Mouse (Mus musculus) hindbrain, embryonic 13.5 days (tissue): Measurements from ENCODE around the gene Brd1. TPM values are rescaled to one million over a fixed set of nuclear protein-coding genes. Genes with fewer than 3 reads are reported as not detected.
"Not testable (repeated sequence)": the region's sequence is repeated elsewhere in the genome, so short reads cannot be mapped to it uniquely, and the experiment has no call there.

Experiments used
- ATAC-seq: fragments of 200-750 bp; cut with Nextera tagmentation; 2 replicates; pipeline ENCODE4 v1.8.0; 2017; ENCODE audit warnings: moderate TSS enrichment; ENCODE audit not compliant: low FRiP score
- H3K27ac ChIP-seq: fragments of 300-500 bp; sonication (generic); 2 replicates; pipeline ENCODE4 v1.5.1; 2015; ENCODE audit warnings: inconsistent platforms, mild to moderate bottlenecking, moderate library complexity
- H3K27me3 ChIP-seq: fragments of 300-500 bp; sonication (generic); 2 replicates; pipeline ENCODE4 v1.6.1; 2015; ENCODE audit warnings: mild to moderate bottlenecking, inconsistent platforms
- H3K36me3 ChIP-seq: fragments of 300-500 bp; sonication (generic); 2 replicates; pipeline ENCODE4 v1.6.1; 2015; ENCODE audit warnings: mild to moderate bottlenecking, inconsistent platforms
- H3K4me1 ChIP-seq: fragments of 300-500 bp; sonication (generic); replicated peaks from 2 replicates; pipeline ENCODE4 v1.6.1; 2015; ENCODE audit warnings: inconsistent platforms
- H3K4me2 ChIP-seq: fragments of 300-500 bp; sonication (generic); 2 replicates; pipeline ENCODE4 v1.6.1; 2015; ENCODE audit warnings: inconsistent platforms, mild to moderate bottlenecking, moderate library complexity
- H3K4me3 ChIP-seq: fragments of 300-500 bp; sonication (generic); 2 replicates; pipeline ENCODE4 v1.5.1; 2015; ENCODE audit warnings: mild to moderate bottlenecking, inconsistent platforms
- H3K9ac ChIP-seq: fragments of 300-500 bp; sonication (generic); 2 replicates; pipeline ENCODE4 v1.6.1; 2015; ENCODE audit warnings: mild to moderate bottlenecking, inconsistent platforms
- H3K9me3 ChIP-seq: fragments of 300-500 bp; sonication (generic); 2 replicates; pipeline ENCODE4 v1.6.1; 2016; ENCODE audit warnings: inconsistent platforms
- WGBS: fragments of 180-500 bp; shearing (Covaris S2); methylation state at CpG from one replicate; pipeline ENCODE4 v1.1.7; 2015; 5-methylcytosine and 5-hydroxymethylcytosine counted together
- polyA plus RNA-seq: library from polyadenylated mRNA; unstranded; fragments of >200 nt; fragmentation: Nextera tagmentation; extraction: Ambion mirVana; gene quantifications from 2 replicates; pipeline ENCODE4 v1.2.1, GENCODE M21; 2015

Brd1 gene
- polyA plus RNA-seq, 1 experiment from 2014 or later, result 23.2 TPM

DNA sequence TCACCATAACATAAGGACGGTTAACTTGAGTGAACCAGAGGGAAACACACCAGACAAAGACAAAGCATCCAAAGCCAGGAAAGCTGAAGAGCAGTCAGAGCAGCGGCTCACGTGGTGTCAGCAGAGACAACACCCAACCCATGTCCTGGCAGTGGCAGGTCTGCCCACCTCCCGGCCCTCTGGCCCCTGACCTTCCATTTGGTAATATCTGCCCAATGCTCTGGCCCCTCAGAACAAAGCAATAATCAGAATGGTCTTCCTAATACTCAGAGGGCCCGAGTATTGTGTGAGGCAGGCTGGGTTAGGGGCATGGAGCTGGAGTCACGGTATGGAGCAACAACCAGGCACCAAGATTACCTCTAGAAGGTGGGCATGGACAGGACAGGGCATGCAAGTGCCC, 10.8 kb downstream of the Brd1 start:
- Histone ChIP-seq H3K9me3 (no peaks in the 10 kb centered on the region), H3K9ac (no peak overlapping the region), H3K4me3 (no peak overlapping the region), H3K36me3 (peaks cover 71% of the 10 kb centered on the region), H3K4me2 (no peak overlapping the region), H3K4me1 (peaks cover 35% of the 10 kb centered on the region), H3K27me3 (no peaks in the 10 kb centered on the region), H3K27ac (no peak overlapping the region)
- WGBS, result 92% methylated on average over 6 of the region's 6 CpGs
- no peak for ATAC-seq

DNA sequence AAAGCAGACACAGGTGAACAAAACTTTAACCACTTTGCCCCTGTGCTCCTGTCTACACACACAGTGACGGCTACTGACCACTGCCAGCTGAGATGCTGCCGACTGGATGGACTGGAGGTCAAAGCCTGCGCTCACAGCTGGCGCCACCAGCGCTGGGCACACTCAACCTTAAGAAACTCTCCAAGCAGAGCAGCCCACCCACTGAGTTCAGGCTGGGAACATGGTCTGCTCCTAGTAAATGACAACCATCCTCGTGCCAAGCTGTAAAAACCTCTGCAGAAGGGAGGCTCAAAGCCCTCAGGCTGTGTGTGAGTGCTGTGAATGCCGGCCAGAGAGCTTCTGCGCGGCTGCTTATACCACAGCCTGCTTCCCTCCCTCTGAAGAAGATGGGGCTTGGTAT, 16.8 kb downstream of the Brd1 start:
- H3K4me2 ChIP-seq, result no peak overlapping the region
- H3K9ac ChIP-seq, result no peak overlapping the region
- no peak for ATAC-seq
- H3K4me3 ChIP-seq, result no peak overlapping the region
- H3K27me3 ChIP-seq, result no peaks in the 10 kb centered on the region
- no peak overlapping the region for H3K27ac ChIP-seq
- H3K36me3 ChIP-seq, result peaks cover 79% of the 10 kb centered on the region
- 60% methylated on average over 9 of the region's 9 CpGs for WGBS
- no peaks in the 10 kb centered on the region for H3K9me3 ChIP-seq
- peaks cover 26% of the 10 kb centered on the region for H3K4me1 ChIP-seq

GRCm38 (mm10) chr15:88716350-88716749, 17.7 kb downstream of the Brd1 start:
- Histone ChIP-seq H3K4me1 (peaks cover 20% of the 10 kb centered on the region), H3K36me3 (peaks cover 82% of the 10 kb centered on the region), H3K9me3 (no peaks in the 10 kb centered on the region), H3K27me3 (no peaks in the 10 kb centered on the region), H3K4me3 (no peak overlapping the region), H3K27ac (no peak overlapping the region), H3K9ac (no peak overlapping the region), H3K4me2 (no peak overlapping the region)
- no peak for ATAC-seq

- no peak overlapping the region for H3K4me2 ChIP-seq
- H3K4me1 ChIP-seq, result peaks cover 17% of the 10 kb centered on the region
- no peak for ATAC-seq
- no peak overlapping the region for H3K9ac ChIP-seq
- no peak overlapping the region for H3K27ac ChIP-seq
- no peaks in the 10 kb centered on the region for H3K9me3 ChIP-seq
- H3K27me3 ChIP-seq, result no peaks in the 10 kb centered on the region
- peaks cover 90% of the 10 kb centered on the region for H3K36me3 ChIP-seq
- no peak overlapping the region for H3K4me3 ChIP-seq
- WGBS, result 90% methylated on average over 6 of the region's 6 CpGs
Observed at GRCm38 (mm10) chr15:88714021-88714589, 19.9 kb downstream of the Brd1 start.

DNA sequence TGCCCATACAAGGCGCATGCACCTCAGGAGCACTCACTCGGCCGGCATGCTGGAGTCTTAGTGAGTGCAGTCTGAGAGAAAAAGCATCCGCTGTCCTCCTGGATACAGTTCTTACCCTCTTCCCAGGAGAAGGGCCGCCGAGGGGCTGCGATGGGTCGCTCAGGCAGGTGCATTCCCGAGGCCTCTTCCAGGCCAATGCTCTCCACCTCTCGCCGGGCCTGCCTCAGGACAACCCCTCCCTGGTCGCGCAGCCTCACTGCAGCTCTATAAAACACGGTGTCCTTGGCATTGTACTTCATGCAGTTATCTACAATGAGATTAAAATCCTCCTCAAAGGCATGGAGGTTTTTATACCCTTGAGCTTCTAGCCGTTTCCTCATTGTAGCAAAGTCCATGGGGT, 21.5 kb downstream of the Brd1 start:
- H3K9me3 ChIP-seq, result no peaks in the 10 kb centered on the region
- H3K36me3 ChIP-seq, result peaks cover 93% of the 10 kb centered on the region
- no peak overlapping the region for H3K9ac ChIP-seq
- no peak for ATAC-seq
- no peaks in the 10 kb centered on the region for H3K27me3 ChIP-seq
- H3K4me2 ChIP-seq, result no peak overlapping the region
- H3K4me3 ChIP-seq, result no peak overlapping the region
- WGBS, result 96% methylated on average over 15 of the region's 15 CpGs
- peaks cover 4% of the 10 kb centered on the region for H3K4me1 ChIP-seq
- H3K27ac ChIP-seq, result no peak overlapping the region

- 92% methylated on average over 5 of the region's 5 CpGs for WGBS
- Histone ChIP-seq H3K9ac (no peak overlapping the region), H3K9me3 (no peaks in the 10 kb centered on the region), H3K4me1 (no peaks in the 10 kb centered on the region; the same call in 1 of the 2 replicates), H3K27me3 (no peaks in the 10 kb centered on the region), H3K4me2 (no peak overlapping the region), H3K27ac (no peak overlapping the region), H3K36me3 (peaks cover 100% of the 10 kb centered on the region), H3K4me3 (no peak overlapping the region)
- ATAC-seq, result no peak
Observed at GRCm38 (mm10) chr15:88709878-88710277, 24.2 kb downstream of the Brd1 start.

DNA sequence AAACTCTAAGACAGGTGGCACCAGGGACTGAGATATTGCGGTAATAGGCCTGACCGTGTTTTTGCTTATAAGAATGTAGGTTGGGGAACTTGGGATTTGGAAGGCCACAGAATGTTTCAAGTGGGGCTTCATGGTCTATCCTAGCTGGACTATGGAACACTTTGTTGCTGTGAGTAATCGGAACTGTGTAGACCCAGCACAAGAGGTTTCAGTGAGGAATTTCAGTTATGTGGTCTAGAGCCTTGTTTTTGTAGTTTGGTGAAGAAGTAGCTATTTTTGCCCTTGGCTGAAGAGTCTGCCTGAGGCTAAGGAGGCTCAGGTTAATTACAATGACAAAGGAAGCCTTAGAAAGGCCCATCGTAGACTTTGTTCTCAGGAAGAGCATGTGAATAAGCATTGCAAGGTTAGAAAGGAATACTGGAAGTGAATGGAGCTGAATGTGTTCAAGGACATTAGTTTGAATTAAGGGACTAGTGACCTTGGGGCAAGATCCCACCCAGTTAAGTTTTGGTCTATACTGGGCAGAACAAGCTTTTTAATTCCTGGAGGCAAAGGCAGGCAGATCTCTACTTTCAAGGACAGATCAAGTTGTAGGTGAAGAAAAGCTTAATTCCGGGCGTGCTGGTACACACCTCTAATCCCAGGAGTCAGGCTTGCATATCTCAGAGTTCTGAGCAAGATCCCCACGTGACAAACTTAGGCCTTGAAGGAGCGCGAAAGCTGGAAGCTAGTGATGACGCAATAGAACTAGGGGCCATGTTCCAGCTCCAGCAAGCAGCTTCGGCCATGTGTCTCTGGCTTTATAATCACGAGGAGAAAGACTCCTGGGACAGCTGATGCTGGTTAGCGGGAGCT, 25.1 kb downstream of the Brd1 start:
- Histone ChIP-seq H3K36me3 (peaks cover 99% of the 10 kb centered on the region), H3K4me3 (no peak overlapping the region), H3K4me1 (no peaks in the 10 kb centered on the region; the same call in 1 of the 2 replicates), H3K9me3 (no peaks in the 10 kb centered on the region), H3K4me2 (no peak overlapping the region), H3K27ac (no peak overlapping the region), H3K27me3 (no peaks in the 10 kb centered on the region), H3K9ac (no peak overlapping the region)
- WGBS, result 81% methylated on average over 13 of the region's 13 CpGs
- no peak for ATAC-seq

DNA sequence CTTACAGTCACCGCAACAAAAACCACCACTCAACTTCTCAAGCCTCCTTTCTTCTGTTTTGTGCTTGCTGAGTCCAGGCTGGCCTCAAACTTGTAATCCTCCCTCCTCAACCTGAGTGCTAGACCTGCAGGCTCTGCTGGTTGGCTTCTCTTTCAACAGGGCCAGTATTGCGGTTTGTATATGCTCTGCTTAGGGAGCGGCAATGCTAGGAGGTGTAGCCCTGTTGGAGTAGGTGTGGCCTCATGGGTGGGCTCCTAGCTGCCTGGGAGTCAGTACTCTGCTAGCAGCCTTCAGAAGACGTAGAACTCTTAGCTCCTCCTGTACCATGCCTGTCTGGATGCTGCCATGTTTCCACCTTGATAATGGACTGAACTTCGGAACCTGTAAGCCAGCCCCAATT, 25.8 kb downstream of the Brd1 start:
- no peak overlapping the region for H3K4me2 ChIP-seq
- 89% methylated on average over 5 of the region's 5 CpGs for WGBS
- H3K9me3 ChIP-seq, result no peaks in the 10 kb centered on the region
- no peak overlapping the region for H3K9ac ChIP-seq
- no peak overlapping the region for H3K27ac ChIP-seq
- no peaks in the 10 kb centered on the region for H3K27me3 ChIP-seq
- peaks cover 99% of the 10 kb centered on the region for H3K36me3 ChIP-seq
- H3K4me3 ChIP-seq, result no peak overlapping the region
- no peak for ATAC-seq
- H3K4me1 ChIP-seq, result no peaks in the 10 kb centered on the region; the same call in 1 of the 2 replicates

DNA sequence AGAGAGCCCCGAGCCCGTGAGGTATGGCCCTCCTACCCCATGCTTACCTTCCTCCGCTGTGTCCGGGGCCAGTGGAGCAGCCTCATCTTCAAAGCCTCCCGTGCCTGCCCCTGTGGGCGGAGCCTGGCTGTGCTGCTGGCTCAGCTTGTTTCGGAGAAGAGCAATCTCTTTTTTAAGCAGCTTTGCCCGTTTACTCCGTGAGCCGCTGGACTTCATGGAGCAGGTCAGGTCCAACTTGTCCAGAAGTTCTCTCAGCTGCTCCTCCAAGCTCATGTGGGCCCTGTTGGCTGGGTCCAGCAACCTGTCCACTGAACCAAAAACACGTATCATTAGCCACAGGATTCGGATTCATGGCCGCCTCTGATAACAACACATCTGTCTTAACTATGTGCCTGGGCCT, 27.0 kb downstream of the Brd1 start:
- peaks cover 98% of the 10 kb centered on the region for H3K36me3 ChIP-seq
- H3K27me3 ChIP-seq, H3K4me2 ChIP-seq, H3K4me1 ChIP-seq, H3K27ac ChIP-seq, H3K9ac ChIP-seq, ATAC-seq, H3K9me3 ChIP-seq, H3K4me3 ChIP-seq: not testable (repeated sequence)
- WGBS, result 83% methylated on average over 13 of the region's 13 CpGs

GRCm38 (mm10) chr15:88706320-88706719, 27.7 kb downstream of the Brd1 start:
- WGBS, result 94% methylated on average over 6 of the region's 6 CpGs
- Histone ChIP-seq H3K4me2 (no peak overlapping the region), H3K27ac (no peak overlapping the region), H3K9me3 (no peaks in the 10 kb centered on the region), H3K36me3 (peaks cover 98% of the 10 kb centered on the region), H3K27me3 (no peaks in the 10 kb centered on the region), H3K9ac (no peak overlapping the region), H3K4me3 (no peak overlapping the region), H3K4me1 (no peaks in the 10 kb centered on the region; the same call in 1 of the 2 replicates)
- no peak for ATAC-seq

DNA sequence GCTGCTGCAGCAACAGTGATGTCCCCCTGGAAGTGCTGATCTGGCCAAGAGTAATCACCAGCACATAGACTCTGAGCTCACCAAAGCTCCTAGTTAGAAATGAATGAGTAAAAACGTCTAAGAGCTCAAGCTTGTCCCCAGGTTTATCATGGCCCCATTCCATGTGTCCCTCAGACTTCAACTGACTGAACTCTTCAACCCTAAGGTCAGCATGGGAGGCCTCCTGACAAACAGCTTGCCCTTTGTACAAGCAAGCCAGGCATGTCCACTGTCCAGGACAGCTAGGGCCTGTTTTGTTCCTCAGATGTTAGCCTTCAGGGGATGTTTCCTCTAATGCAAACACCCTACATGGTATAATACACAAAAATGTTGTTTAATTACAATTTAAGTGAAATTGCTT, 29.7 kb downstream of the Brd1 start:
- H3K9ac ChIP-seq, result no peak overlapping the region
- H3K4me2 ChIP-seq, result no peak overlapping the region
- H3K27ac ChIP-seq, result no peak overlapping the region
- no peak overlapping the region for H3K4me3 ChIP-seq
- no peaks in the 10 kb centered on the region for H3K9me3 ChIP-seq
- H3K4me1 ChIP-seq, result no peaks in the 10 kb centered on the region
- peaks cover 98% of the 10 kb centered on the region for H3K36me3 ChIP-seq
- H3K27me3 ChIP-seq, result no peaks in the 10 kb centered on the region
- WGBS, result 81% methylated on average over 1 of the region's 1 CpGs
- no peak for ATAC-seq

DNA sequence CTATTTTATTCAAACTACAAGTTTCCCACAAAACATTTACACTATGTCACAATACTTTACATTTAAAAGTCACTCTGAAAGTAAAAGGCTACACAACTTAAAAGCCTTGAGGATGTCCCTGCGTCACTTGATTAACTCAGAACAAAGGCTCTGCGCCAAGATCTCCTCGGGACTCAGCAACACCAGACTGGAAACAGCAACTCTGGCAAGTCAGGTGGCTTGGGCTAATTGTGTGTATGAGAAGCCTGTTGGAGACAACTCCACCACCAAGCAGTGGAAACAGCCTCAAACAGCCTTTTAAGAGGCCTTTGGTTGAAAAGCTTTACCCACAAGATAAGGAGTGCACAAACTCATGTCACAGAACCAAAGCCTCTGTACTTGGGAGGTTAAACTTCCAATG, 31.5 kb downstream of the Brd1 start:
- WGBS, result 54% methylated on average over 3 of the region's 3 CpGs
- ATAC-seq, result no peak
- no peaks in the 10 kb centered on the region for H3K27me3 ChIP-seq
- no peak overlapping the region for H3K4me2 ChIP-seq
- H3K36me3 ChIP-seq, result peaks cover 97% of the 10 kb centered on the region
- no peak overlapping the region for H3K27ac ChIP-seq
- H3K4me3 ChIP-seq, result no peak overlapping the region
- H3K4me1 ChIP-seq, result no peaks in the 10 kb centered on the region
- H3K9me3 ChIP-seq, result no peaks in the 10 kb centered on the region
- H3K9ac ChIP-seq, result no peak overlapping the region

DNA sequence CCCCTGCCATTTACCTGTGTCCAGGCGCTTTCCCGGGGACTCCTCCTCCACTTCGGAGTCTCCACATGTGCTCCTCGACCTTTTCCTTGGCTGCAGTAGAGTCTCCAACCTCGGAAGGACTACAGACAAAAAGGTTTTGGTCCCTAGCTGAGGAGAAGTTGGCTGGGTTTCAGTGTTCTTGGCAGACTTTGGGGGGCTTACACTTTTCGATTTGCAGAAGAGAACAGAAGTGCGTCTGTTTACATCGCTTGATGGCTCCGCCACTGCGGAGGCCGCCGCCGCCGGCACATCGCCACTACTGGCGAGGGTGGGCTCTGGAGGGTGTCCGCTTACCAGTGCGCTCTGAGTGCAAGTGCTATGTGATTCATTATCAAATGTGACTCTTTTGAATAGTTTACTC, 33.3 kb downstream of the Brd1 start:
- no peaks in the 10 kb centered on the region for H3K9me3 ChIP-seq
- H3K4me3 ChIP-seq, result no peak overlapping the region
- no peak overlapping the region for H3K9ac ChIP-seq
- peaks cover 93% of the 10 kb centered on the region for H3K36me3 ChIP-seq
- ATAC-seq, result no peak
- H3K4me2 ChIP-seq, result no peak overlapping the region
- no peaks in the 10 kb centered on the region for H3K4me1 ChIP-seq
- no peaks in the 10 kb centered on the region for H3K27me3 ChIP-seq
- H3K27ac ChIP-seq, result no peak overlapping the region
- WGBS, result 84% methylated on average over 18 of the region's 18 CpGs
